Mouse (Mus musculus) testis, postnatal 10 days (tissue): ENCODE measurements around the gene Ap2a1.

Experiments used
- DNase-seq: peaks from one replicate; pipeline ENCODE4 v3.0.0; 2021; ENCODE audit warnings: low spot score

Gene Ap2a1

DNA sequence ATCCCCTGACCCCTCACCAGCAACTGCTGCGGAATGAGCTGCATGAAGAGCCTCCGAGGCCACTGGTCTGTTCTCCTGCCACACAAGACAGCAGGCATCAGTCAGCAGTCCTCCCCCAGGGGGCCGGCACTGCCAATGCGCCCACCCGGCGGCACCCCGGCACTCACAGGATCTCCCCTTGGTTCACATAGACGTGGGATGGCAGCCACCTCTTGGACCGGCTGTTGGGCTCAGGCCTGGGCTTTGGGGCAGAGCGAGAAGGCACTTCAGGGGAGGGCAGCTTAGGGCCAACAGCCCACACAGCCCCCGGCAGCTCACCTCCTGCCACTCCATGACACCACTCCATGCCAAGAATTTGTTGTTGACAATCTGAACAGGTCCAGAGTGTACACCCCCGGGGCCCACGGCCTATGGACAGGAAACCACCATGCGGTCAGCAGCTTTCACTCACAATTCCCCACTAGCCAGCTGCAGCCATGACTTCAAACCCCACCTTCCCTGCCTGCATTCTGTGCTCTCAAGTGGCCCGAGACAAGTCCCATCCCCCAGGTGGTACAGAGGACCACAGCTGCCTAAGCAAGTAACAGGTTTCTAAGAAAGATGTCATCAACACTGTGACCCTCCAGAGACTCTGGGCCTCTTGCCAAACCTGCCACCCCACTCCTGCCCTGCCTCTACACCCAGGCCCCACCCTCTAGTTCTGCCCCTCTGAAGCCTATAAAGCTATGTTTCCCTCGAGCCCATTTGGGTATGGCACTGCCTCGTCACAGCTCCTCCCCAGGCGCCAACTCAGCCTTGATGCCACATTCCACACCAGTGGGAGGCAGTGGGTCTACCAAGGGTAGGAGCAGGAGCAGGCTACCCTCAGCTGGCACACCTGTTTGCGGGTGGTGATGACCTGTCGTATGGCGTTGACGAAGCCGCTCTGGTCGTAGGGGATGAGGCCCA is 64.4 kb downstream of the Ap2a1 start:
- DNase-seq, result no peak

DNA sequence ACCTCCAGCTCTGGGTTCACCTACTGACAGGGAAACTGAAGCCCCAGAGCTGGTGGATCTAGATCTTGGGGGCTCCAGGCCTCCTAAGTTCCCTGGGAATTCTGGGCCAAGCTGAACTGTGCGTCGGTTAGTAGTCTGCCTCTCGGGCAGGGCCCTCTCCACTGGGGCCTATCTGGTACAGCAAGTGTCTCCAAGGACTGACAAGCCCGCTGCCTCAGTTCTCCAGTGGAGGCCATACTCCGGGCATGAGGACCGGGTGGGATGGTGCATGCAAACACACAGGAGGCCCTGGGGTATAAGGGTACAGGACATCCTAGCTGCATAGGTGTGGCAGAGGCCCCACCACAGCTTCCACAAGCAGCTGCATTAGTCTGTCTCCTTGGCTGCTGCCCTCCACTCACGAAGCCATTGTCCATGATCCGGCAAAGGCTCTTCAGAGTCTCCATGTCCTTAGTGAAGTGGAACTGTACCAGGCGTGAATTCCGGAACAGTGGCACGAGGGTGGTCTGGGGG is 65.3 kb downstream of the Ap2a1 start:
- no peak for DNase-seq

DNA sequence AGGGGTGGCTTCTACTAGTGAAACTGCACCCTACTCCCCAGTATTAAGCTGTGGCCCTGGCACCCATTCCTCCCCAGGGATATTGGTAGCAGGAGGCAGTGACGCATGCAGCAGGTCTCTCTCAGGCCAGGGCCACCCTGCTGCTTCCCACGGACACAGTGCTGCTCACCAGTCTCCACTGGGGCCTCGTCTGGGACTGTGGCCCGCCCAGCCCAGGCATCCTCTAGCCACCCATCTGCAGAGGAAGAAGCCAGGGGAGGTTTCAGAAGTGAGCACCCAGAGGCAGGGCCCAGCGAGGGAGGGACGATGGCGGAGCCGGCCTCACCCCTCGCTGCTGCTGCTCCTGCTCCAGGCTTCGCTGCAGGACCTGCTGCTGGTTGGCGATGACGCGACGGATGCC is 66.1 kb downstream of the Ap2a1 start:
- no peak for DNase-seq

DNA sequence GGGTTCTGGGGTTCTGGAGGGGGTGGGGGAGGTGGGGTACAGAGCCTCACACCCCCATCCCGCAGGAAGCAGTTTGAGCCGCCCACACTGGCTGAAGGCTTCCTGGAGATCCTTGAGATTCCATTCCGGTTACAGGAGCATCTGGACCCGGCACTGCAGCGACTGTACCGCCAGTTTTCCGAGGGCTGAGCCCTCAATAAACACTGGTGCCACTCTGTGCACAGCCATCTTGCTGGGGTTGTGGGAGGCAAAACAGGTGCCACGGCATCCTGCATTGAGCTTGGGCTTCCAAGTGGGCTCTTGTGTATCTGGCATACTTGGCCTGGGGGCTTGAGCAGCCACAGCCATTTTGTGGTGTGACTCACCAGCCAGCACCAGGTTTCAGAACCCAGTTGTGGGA is 66.9 kb downstream of the Ap2a1 start:
- no peak for DNase-seq

DNA sequence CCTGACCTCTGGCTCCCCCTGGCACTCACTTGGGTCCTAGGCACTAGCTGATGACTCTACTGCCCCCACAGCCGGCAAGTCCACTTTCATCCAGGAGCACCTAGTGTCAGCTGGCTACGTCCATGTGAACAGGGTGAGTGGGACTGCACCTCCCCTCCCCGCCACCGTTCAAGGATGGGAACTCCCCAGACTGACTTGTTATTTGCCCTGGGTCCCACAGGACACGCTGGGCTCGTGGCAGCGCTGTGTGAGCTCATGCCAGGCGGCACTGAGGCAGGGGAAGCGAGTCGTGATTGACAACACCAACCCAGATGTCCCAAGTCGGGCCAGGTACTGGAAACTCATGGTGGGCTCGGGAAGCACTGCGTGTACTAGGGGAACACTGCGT is 67.9 kb downstream of the Ap2a1 start:
- peak; percentile 65 for DNase-seq

DNA sequence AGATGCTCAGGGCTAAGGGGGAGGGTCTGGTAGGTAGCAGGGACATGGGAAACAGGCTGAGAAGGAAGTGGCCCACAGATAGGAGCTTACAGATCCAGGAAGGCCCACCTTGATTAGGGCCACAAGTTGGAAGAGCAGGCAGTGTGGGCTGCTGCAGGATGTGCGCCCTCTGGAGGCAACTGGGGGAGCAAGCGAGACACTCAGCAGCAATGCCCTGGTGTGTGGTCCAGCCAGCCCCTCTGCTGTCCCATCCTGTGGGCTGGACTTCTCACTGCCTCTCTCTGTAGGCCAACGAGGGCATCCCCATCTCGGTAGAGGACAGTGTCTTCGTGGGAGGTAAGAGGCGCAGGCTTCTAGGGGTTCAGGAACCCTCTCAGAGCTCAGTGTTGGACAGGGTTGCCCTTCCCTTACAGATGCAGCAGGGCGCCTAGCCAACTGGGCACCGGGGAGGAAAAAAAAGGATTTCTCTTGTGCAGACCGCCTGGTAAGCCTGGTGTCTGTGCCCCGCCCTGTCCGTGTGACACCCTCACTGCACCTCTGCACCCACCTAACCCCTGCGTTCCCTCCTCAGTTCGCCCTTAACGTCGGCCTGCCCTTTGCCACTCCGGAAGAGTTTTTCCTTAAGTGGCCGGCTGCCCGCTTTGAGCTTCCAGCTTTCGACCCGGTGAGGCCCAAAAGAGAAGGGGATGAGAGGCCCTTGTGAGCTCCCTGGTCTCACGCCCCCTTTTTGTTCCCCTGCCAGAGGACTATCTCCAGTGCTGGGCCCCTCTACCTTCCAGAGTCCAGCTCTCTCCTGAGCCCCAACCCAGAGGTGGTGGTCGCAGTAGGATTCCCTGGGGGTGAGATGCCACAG is 68.5 kb downstream of the Ap2a1 start:
- DNase-seq, result peak; percentile 93

DNA sequence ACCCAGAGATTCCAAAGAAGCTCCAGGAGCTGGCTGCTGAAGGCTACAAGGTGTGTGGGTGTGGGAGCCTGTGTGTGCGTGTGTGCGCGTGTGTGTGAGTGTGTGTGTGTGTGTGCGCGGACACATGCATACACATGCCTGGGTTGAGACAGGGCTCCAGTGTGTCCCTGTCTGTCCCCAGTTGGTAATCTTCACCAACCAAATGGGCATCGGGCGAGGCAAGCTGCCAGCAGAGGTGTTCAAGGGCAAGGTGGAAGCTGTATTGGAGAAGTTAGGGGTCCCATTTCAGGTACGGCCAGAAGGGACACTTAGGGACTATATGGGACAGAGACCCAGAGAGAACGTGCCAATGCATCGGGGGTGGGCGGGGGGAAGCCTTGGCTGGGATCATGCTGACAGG is 69.4 kb downstream of the Ap2a1 start:
- no peak for DNase-seq

DNA sequence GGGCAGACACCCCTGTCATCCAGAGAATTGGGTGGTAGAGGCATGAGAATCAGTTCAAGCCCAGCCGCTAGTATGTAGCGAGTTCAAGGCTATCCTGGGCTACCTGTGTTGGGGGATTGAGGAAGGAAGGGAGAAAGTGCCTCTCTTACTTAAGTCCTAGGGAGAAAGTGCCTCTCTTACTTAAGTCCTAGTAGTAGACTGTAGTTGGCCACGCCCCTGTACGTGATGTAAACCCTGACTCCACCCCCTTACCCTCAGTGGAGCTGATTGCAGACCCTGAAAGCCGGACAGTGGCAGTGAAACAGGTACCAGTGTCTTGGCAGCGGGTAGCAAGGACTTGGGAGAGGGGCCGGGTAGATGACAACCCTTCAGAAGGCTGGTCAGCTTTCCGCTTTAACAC is 71.4 kb downstream of the Ap2a1 start:
- no peak for DNase-seq

DNA sequence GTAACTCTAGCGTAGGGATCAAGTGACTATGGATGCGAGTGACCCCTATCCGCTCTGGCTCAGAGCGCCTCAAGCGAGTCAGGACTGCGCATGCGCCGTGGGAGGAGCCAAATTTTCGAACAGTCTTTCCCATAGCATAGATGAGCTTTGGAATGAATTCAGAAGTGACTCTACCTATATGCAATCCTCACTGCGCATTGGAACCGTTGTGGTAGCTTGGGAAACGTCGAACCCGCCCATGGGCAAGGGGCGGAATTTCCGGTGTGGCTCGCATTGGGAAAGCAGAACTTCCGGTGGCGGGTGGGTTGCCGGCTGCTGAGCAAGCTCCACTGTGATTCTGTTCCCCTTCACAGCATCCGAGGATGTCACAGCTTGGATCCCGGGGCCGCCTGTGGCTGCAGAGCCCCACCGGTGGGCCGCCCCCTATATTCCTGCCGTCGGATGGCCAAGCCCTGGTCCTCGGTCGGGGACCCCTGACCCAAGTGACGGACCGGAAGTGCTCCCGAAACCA is 72.2 kb downstream of the Ap2a1 start, which contains the start of gene Pnkp:
TSS of gene Pnkp (plus strand) at position 98 of the 511 bp plus-strand sequence.
- peak; percentile 82 for DNase-seq

DNA sequence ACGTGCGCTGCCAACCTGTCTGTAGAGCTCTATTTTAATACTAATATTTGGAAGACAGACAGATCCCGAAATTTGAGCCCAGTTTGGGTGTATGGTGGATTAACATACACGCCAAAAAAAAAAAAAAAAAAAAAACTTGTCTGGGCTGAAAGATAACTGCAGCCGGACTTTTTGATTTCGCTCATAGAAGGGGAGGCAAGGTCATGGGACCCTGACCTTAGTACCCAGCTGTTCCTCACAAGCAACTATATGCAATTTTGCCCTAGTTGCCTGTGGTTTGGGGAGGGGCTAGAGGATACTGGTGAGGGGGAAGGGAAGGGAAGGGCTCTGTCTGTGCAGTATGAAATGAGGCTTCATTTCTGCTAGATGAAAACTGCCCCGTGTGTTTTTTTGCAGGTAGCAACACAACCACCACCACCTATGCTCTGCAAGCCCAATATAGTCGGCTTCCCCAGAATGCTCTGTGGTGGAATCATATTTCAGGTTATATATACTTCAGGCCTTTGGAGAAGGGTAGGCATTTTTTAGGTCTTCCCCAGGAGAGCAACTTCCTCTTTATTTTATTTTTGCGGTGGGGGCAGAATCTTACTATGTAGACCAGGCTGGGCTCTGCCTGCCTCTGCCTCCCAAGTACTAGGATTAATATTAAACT is 72.9 kb downstream of the Ap2a1 start:
- no peak for DNase-seq

DNA sequence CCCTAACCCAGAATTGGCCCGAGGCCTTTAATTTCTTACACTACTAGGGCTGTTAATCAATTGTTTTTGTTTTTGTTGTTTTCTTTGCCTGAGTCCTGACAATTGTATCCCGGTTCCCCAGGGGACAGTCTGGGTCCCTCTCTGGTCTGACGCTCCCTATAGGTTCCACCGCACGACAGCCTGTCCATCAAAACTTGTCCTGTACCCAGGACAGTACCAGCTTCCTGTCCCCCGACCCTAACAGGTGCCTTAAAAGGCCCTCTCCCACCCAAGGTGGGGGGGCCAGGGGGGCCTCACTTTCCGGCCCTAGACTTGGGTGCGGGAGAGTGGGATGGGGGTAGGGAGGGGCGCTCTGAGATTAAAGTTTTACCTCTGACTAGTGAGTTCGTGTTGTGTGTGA is 74.3 kb downstream of the Ap2a1 start:
- DNase-seq, result no peak

DNA sequence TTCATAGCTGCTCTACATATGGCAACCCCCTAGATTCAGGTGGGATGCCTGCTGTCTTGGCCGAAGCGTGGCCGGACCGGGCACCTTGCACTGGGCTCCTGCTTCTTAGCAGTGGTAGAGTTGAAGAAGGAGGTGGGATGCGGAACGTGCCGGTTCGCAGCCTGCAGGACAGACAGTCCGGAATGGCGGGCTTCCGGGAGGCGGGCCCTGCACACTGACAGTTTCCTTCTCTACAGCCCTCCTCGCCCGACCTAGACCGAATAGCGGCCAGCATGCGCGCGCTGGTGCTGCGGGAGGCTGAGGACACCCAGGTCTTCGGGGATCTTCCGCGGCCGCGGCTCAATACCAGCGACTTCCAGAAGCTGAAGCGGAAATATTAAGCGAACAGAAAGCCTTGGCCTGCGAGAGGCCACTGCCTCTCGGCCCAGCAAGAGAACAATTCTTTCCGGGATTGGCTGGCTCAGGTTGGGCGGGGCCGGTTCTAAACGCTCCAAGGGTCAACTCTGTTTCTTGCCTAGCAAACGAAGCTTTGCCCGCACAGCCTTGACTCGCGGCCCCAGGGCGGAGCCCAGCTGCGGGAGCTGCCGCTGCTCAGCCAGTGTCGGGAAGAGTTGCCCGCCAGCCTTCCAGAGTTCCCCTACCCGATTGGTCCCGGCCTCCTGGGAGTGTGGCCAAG is 74.8 kb downstream of the Ap2a1 start:
- DNase-seq, result peak; percentile 87

DNA sequence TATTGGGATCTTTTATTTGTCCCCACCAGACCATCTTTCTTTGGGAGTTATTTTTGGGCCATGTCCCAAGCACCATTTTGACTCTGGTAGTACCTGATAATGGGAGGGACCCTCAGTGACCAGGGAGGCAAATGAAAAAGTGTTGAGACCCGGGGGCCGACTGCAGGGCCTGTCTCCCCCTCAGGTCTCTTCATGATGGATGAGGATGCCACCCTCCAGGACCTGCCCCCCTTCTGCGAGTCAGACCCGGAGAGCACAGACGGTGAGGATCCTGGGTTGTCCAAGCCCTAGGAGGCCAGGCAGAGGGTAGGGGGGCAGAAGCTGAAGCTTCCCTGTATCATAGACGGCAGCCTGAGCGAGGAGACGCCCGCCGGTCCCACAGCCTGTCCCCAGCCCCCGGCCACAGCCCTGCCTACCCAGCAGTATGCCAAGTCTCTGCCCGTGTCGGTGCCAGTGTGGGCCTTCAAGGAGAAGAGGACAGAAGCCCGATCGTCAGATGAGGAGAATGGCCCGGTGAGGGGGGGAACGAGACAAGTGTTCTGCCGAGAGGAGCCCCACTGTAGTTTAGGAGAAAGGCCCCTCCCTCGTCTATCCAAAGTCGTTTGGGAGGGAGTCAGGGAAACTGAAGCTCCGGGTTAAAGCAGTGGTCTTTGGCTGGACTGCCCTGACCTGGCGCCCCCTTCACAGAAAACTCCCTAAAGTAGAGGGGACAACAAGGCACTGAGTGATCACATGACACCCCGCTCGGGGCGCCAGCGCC is 75.5 kb downstream of the Ap2a1 start:
- no peak for DNase-seq

DNA sequence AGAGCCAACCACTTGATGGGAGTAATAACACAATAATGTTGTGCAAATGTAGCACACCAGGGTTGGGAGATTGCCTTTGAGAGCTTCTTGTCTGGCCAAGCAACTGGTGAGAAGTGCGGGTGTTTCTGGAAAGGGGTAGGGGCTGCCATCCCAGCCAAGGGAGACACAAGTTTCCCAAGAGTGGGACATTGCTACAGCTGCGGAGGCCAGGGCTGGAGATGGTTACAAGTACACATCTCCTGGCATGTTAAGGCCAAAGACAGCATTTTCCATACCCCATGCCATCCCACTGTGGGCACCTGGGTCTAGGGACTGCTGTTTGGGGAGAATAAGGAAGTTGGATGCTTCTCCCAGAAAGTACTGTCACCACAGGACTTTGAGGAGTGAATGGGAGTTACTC is 76.2 kb downstream of the Ap2a1 start:
- no peak for DNase-seq

DNA sequence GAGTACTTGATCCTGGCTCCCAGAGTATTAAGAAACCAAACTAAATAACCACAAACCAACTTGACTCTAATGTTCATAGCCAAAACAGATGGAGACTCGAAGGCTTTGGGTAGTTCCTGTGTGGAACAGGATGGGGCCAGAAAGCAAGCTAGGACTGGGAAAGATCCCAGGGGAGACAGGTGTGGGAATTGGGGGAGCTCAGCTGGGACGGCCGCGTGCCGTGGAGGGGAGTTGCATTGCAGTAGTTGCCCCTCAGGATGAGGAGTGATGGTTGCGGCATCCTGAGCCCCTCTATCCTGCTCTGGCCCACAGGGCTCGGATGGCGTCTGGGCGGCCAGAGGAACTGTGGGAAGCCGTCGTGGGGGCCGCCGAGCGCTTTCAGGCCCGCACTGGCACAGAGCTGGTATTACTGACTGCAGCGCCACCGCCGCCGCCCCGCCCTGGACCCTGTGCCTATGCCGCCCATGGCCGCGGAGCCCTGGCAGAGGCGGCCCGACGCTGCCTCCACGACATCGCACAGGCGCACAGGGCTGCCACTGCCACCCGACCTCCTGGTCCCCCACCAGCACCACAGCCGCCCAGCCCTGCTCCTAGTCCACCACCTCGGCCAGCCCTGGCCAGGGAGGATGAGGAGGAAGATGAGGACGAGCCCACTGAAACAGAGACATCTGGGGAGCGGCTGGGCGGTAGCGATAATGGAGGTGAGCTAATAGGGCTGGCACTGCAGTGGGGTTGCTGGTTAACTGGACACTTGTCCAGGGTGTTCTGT is 76.9 kb downstream of the Ap2a1 start:
- no peak for DNase-seq

DNA sequence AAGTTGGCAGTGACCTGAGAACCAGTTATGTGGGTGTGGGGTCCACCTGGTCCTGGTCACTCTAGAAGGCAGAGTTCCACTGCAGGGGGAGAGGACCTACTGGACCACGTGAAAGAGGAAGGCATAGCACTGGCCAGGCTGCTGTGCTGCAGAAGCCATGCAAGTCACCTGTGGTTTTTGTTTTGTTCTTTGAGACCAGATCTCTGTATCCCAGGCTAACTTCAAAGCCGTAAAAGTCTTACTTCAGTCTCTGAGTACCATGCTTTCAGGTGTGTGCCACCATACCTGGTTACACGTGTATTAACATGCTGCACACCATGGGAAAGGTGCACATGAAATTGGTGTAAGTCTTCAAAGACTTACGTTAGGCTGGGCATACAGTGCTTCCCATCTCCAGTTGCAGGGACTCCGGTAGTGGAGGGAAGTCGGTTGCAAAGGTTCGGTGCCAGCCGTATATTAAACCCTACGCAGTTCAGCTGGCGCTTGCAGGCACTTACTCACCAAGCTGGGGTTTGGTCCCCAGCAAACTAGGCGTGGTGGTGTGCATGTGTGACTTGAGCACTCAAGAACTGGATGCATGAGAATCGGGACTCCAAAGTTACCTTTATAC is 77.6 kb downstream of the Ap2a1 start:
- DNase-seq, result no peak

DNA sequence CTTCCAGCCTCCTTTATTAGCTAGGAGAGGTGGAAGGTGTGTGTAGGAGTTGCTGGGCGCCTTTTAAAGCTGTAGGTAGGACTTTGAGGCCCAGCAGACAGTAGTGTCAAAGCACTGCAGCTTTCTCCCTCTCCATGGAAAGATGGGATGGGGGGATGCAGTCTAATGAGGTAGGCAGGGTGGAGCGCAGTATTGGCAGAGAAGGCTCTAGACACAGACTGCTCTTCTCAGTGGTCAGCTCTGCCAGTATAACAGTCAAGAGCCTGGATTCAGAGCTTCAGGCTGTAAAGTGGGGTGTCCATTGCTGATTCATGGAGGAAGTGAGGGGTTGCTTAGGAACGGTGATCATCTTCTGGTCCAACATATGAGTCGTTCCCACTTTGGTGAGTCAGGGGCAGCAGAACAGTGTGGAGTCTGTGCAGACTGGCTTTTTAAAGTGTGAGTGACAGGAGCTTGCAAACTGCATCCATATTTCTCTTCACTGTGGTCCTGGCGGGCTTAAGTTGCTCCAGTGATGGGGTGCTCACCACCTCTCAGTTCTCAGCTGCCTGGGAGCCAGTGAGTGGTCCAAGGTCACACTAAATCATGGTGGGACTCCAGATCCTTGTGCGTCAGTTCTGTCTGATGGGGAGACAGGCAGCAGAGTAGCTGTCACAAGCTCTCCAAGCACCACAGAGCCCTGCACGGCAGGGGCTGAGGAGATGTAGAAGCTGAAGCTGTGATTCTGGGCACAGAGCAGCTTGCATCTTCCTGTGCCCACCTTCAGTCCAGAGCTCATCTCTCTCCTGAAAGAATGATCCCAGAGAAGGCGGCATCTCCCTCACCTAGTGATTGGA is 78.3 kb downstream of the Ap2a1 start:
- DNase-seq, result no peak
